Mouse (Mus musculus) kidney, embryonic 15.5 days (tissue): Measurements from ENCODE around the gene AU040320. TPM values are rescaled to one million over a fixed set of nuclear protein-coding genes. Genes with fewer than 3 reads are reported as not detected.

Experiments
- ATAC-seq: fragments of 200-750 bp; cut with Nextera tagmentation; replicated peaks from 2 replicates; pipeline ENCODE4 v1.8.0; 2017; ENCODE audit warnings: moderate TSS enrichment; ENCODE audit not compliant: low FRiP score
- H3K27ac ChIP-seq: fragments of 300-500 bp; sonication (generic); 2 replicates; pipeline ENCODE4 v1.5.1; 2015; ENCODE audit warnings: mild to moderate bottlenecking, inconsistent platforms
- H3K27me3 ChIP-seq: fragments of 300-500 bp; sonication (generic); 2 replicates; pipeline ENCODE4 v1.6.1; 2015; ENCODE audit warnings: inconsistent platforms
- H3K36me3 ChIP-seq: fragments of 300-500 bp; sonication (generic); 2 replicates; pipeline ENCODE4 v1.6.1; 2015; ENCODE audit warnings: inconsistent platforms
- H3K4me1 ChIP-seq: fragments of 300-500 bp; sonication (generic); 2 replicates; pipeline ENCODE4 v1.6.1; 2015; ENCODE audit warnings: inconsistent platforms
- H3K4me2 ChIP-seq: fragments of 300-500 bp; sonication (generic); 2 replicates; pipeline ENCODE4 v1.6.1; 2015; ENCODE audit warnings: moderate library complexity, mild to moderate bottlenecking, inconsistent platforms
- H3K4me3 ChIP-seq: fragments of 300-500 bp; sonication (generic); replicated peaks from 2 replicates; pipeline ENCODE4 v1.5.1; 2015; ENCODE audit warnings: mild to moderate bottlenecking, inconsistent platforms
- H3K9ac ChIP-seq: fragments of 300-500 bp; sonication (generic); 2 replicates; pipeline ENCODE4 v1.6.1; 2015; ENCODE audit warnings: mild to moderate bottlenecking, inconsistent platforms
- H3K9me3 ChIP-seq: fragments of 300-500 bp; sonication (generic); replicated peaks from 2 replicates; pipeline ENCODE4 v1.6.1; 2016; ENCODE audit warnings: inconsistent platforms
- WGBS: fragments of 180-500 bp; shearing (Covaris S2); methylation state at CpG from one replicate; pipeline ENCODE4 v1.1.7; 2015; ENCODE audit warnings: mixed read lengths; 5-methylcytosine and 5-hydroxymethylcytosine counted together
- polyA plus RNA-seq: library from polyadenylated mRNA; unstranded; fragments of >200 nt; fragmentation: Nextera tagmentation; extraction: Ambion mirVana; gene quantifications from 2 replicates; pipeline ENCODE4 v1.2.1, GENCODE M21; 2015

The AU040320 gene
- polyA plus RNA-seq, 1 experiment from 2014 or later, result 24.5 TPM

DNA sequence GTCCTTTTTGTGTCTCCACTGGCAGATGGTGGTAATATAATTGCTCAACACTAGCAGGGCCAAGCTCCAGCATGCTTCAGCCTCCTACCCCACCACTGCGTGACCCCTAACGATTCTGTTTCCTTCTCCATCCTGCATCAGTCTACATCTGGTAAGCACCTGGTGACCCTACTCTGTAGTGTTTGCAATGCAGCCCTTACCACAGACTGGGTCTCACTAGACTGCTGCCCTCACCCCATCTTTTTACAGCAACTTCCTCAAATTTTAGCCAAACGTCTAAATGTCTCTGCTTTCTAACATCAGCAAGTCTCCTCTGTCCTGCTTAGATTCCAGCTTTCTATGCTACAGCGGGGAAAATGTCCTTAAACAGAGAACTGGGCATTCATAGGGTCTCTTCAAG lies 17.5 kb downstream of the AU040320 start:
- ATAC-seq, result no peak
- H3K9ac ChIP-seq, result no peak overlapping the region
- no peaks in the 10 kb centered on the region for H3K4me1 ChIP-seq
- H3K36me3 ChIP-seq, result peaks cover 15% of the 10 kb centered on the region
- no peak overlapping the region for H3K4me2 ChIP-seq
- H3K9me3 ChIP-seq, result no peaks in the 10 kb centered on the region
- WGBS, result 90% methylated on average over 4 of the region's 4 CpGs
- H3K27me3 ChIP-seq, result no peaks in the 10 kb centered on the region
- H3K4me3 ChIP-seq, result no peak overlapping the region
- no peak overlapping the region for H3K27ac ChIP-seq

DNA sequence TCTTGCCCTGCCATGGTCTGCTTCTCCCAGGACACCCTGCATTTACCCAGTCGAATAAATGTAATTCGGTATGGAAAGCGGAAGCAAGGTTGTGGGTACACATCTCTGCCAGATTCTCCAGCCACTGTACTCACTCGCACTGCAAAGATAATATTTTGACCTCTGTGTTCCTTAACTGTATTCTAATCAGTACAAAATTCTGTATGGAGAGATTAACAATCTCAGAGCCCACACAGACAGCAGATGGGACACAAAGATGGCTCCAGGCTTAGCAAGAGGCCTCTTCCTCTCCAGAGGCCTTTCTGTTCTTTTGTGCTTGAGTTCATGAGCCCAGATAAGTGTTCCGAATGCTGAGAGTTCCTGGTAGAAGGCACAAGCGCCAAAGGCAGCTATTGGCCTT lies 20.5 kb downstream of the AU040320 start:
- no peaks in the 10 kb centered on the region for H3K9me3 ChIP-seq
- peaks cover 11% of the 10 kb centered on the region for H3K36me3 ChIP-seq
- WGBS, result 92% methylated on average over 6 of the region's 6 CpGs
- H3K27ac ChIP-seq, result no peak overlapping the region
- no peak overlapping the region for H3K4me3 ChIP-seq
- H3K4me1 ChIP-seq, result 0 out of 2 replicates have a peak, but pooled peaks cover 2% of the 10 kb centered on the region
- ATAC-seq, result no peak
- H3K9ac ChIP-seq, result no peak overlapping the region
- no peaks in the 10 kb centered on the region for H3K27me3 ChIP-seq
- H3K4me2 ChIP-seq, result no peak overlapping the region

DNA sequence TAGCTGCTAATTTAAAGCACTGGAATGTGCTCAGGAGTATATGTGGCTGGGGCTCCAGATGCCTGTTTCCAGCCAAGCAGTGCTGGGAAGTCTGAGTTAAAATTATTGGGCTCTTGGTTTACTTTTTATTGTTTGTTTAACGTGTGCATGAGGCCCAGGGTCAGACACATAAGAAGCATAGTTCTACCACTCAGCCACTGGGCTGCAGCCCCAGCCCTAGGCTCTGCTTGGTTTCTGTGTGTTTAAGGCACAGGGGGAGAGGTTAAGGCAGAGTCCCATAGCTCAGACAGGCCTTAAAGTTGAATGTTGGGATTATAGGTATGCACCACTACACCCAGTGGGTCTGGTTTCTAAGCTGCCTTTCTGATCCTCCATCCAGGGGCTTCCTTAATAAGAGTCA lies 21.8 kb downstream of the AU040320 start:
- WGBS, result 68% methylated on average over 1 of the region's 1 CpGs
- Histone ChIP-seq H3K27ac (no peak overlapping the region), H3K9me3 (no peaks in the 10 kb centered on the region), H3K4me1 (peaks cover 6% of the 10 kb centered on the region; the same call in 1 of the 2 replicates), H3K27me3 (no peaks in the 10 kb centered on the region), H3K4me2 (no peak overlapping the region), H3K4me3 (no peak overlapping the region), H3K9ac (no peak overlapping the region), H3K36me3 (peaks cover 7% of the 10 kb centered on the region; the same call in 1 of the 2 replicates)
- no peak for ATAC-seq

DNA sequence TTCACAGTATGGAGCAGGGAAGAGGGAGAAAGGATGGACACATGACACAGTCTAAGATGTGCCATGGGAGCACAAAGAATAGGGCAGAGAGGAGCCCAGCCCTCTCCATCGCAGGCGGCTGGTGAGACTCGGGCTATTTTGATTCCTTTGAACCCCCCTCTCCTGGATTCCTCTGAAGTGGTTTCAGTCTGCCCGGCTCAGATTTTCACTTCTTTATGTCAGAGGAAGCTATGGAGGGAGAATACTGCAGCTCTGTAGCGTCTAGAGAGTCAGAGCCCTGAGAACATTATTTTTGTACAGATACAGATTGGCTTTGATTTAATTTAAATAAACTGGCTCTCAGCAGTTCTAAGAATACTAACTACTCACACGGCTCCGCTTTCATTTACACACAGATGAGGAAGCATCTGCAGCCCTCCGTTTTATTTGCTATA lies 25.8 kb downstream of the AU040320 start:
- H3K4me1 ChIP-seq, result peaks cover 10% of the 10 kb centered on the region; the same call in 1 of the 2 replicates
- H3K27me3 ChIP-seq, result no peaks in the 10 kb centered on the region
- no peaks in the 10 kb centered on the region for H3K36me3 ChIP-seq
- no peak overlapping the region for H3K9ac ChIP-seq
- ATAC-seq, result no peak
- H3K27ac ChIP-seq, result no peak overlapping the region
- H3K4me2 ChIP-seq, result no peak overlapping the region
- H3K9me3 ChIP-seq, result no peaks in the 10 kb centered on the region
- H3K4me3 ChIP-seq, result no peak overlapping the region
- WGBS, result 38% methylated on average over 8 of the region's 8 CpGs

DNA sequence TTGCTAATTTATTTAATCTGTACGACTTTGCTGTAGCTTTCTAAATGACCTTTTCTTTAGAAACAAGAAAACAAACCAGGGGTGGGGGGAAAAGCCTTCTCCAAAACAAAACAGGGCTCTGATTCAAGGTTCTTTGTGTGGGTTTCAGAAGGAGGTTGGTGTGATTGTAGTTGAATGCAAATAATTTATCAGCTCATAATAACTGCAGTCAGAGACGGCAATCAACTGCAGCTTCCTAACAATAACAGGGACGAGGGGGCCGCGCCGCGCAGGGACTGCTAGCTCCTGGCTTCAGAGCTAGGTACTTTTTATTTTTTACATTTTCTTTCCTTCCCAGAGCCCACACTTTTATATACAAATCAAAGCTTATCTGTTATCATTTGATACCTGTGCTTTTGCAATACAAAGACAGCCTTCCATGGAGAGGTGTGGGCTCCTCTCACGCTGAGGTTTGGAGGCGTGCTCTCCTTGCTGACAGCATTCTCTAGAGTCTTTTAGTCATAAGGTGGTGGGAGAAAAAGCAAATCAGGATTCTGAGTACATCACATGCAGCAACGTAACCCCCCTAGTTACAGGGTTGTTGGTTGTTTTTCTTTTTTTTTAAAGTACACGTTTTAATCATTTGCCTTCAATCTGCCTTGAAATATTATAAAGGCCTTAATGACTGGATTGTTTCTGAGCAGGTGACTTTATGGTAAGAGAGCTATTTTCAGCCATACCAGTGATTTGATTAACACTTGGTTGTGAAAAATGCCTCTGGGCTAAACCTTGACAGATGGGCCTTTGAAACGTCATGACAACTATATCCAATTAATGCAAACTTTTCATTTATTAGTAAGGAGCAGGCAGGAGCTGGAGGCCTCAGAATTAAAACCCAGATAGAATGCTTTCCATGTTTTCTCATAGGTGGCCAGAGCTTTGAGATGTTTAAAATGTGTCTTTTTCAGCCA lies 26.8 kb downstream of the AU040320 start:
- no peak for ATAC-seq
- Histone ChIP-seq H3K36me3 (no peaks in the 10 kb centered on the region), H3K27ac (no peak overlapping the region), H3K4me3 (no peak overlapping the region), H3K9ac (no peak overlapping the region), H3K4me1 (peaks cover 10% of the 10 kb centered on the region; the same call in 1 of the 2 replicates), H3K9me3 (no peaks in the 10 kb centered on the region), H3K4me2 (no peak overlapping the region), H3K27me3 (no peaks in the 10 kb centered on the region)
- WGBS, result 60% methylated on average over 12 of the region's 12 CpGs

DNA sequence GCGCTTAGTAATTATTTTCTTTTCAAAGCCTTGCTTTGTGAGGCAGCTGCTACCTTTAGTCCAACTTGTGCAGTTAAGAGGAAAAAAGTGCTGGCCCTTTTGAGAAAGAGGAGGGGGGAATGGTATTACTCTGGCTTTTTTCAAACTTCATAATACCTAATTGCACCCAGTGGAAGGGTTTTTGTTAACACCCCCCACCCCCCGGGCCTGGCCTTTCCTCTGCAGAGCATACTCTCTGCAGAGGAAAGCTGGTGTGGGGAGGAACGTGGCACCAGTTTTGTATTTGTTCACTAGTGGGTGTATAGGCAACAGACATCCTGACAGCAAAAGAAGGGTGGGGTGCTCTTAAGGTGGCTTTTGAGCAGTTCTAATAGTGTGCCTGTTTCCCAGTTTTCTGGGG lies 28.5 kb downstream of the AU040320 start:
- H3K9me3 ChIP-seq, result no peaks in the 10 kb centered on the region
- peaks cover 10% of the 10 kb centered on the region; the same call in 1 of the 2 replicates for H3K4me1 ChIP-seq
- no peak overlapping the region for H3K4me2 ChIP-seq
- ATAC-seq, result no peak
- no peak overlapping the region for H3K9ac ChIP-seq
- H3K36me3 ChIP-seq, result no peaks in the 10 kb centered on the region
- 75% methylated on average over 3 of the region's 3 CpGs for WGBS
- H3K27me3 ChIP-seq, result no peaks in the 10 kb centered on the region
- no peak overlapping the region for H3K27ac ChIP-seq
- H3K4me3 ChIP-seq, result no peak overlapping the region

DNA sequence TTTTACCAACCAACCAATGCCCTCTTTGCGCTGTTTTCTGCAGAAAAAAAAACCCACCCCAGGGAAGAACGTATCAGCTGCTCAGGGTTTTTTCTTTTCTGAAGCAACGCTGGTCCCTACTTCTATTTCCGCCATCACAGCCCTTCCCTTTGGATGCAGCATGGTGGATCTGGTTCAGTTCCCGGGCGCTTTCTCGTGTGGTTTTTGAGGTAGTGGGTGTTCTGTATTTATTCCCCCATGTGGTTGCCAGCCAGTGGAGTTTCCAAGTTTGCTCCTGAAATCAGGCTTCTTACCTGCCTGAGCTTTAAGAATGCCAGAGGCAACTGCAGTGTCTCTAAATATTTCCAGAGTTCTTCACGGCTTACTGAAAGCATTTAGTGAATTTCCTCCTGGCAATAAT lies 29.2 kb downstream of the AU040320 start:
- Histone ChIP-seq H3K9ac (no peak overlapping the region), H3K27me3 (no peaks in the 10 kb centered on the region), H3K36me3 (no peaks in the 10 kb centered on the region), H3K9me3 (no peaks in the 10 kb centered on the region), H3K4me2 (no peak overlapping the region), H3K4me1 (peaks cover 10% of the 10 kb centered on the region; the same call in 1 of the 2 replicates), H3K4me3 (no peak overlapping the region), H3K27ac (no peak overlapping the region)
- ATAC-seq, result no peak
- 88% methylated on average over 8 of the region's 8 CpGs for WGBS

DNA sequence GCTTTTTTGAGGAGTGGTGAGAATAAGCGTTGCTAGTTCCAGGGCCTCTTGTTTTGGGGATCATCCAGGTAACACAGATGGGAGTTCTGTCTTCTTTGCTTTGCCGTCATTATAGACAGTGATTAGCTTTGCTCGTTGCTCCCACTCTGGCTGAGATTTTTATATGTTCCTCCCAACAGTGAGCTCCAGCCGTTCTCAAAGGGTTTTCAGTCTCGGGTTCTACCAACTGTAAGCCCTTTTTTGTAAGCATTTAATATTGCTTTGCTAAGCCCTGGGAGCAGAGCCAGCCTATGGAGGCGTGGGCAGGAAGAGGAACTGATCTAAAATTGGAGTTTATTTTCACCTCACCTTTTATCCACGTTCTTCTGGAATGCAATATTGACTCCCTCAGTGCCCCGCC lies 29.7 kb downstream of the AU040320 start:
- no peaks in the 10 kb centered on the region for H3K27me3 ChIP-seq
- peaks cover 10% of the 10 kb centered on the region; the same call in 1 of the 2 replicates for H3K4me1 ChIP-seq
- no peak overlapping the region for H3K4me2 ChIP-seq
- no peak overlapping the region for H3K9ac ChIP-seq
- ATAC-seq, result no peak
- H3K27ac ChIP-seq, result no peak overlapping the region
- H3K9me3 ChIP-seq, result no peaks in the 10 kb centered on the region
- peaks cover 4% of the 10 kb centered on the region; the same call in 1 of the 2 replicates for H3K36me3 ChIP-seq
- WGBS, result 75% methylated on average over 8 of the region's 8 CpGs
- H3K4me3 ChIP-seq, result no peak overlapping the region

DNA sequence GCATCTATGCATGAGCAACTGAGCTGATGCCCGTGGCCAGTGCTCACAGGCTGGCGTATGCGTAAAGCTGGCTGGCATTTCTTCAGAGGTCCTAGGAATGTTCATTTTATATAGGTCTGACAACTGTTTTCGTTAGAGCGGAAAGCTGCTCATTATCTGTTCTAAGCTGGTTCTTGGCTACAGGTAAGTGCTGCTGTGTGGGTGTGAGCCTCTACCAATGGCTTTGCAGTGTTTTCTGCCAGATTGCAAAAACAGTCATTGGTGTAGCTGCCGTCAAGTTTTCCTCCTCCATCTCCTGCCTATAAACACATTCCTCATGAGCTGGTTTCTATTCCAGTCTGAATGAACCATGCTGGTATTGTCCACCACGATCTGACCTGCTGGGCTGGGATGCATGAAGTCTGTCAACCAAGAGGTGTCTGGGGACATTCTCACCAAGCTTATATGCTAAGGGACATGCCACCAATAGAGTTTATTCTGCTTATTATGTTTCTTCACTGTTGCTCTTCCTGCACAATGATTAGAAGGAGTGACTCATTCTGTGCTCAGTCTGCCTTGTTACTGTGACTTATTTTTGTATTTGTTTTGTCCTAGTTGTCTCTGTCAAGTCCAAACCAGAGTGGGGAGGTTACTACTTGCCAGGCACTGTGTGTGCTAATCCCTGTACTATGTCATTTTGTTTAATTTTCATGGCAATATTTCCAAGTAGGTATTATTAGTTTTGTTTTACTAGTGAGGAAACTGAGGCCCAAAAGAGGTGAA lies 39.2 kb downstream of the AU040320 start:
- H3K4me2 ChIP-seq, result no peak overlapping the region
- 90% methylated on average over 7 of the region's 7 CpGs for WGBS
- no peaks in the 10 kb centered on the region for H3K4me1 ChIP-seq
- peaks cover 48% of the 10 kb centered on the region for H3K36me3 ChIP-seq
- no peak overlapping the region for H3K27ac ChIP-seq
- no peak overlapping the region for H3K9ac ChIP-seq
- H3K4me3 ChIP-seq, result no peak overlapping the region
- no peaks in the 10 kb centered on the region for H3K27me3 ChIP-seq
- no peak for ATAC-seq
- H3K9me3 ChIP-seq, result 0 out of 2 replicates have a peak, but pooled peaks cover 3% of the 10 kb centered on the region

DNA sequence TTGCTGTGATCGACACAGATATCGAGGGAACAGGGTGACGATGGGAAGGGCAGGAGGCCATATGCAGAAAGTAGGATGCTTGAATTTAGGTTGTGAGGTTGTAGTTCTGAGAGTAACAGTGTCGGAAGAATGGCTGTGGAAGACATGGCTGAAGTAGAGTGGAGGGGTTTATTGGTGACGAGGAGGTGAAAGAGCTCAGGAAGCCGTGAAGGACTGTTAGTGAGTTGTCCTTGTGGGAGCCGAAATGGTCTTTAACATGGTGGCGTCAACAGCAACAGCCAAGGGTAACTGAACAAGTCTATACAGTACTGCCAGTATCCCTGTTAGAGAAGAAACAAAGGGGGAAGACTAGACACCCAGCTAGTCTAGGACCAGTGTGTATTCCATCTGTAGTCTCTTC lies 48.8 kb downstream of the AU040320 start:
- WGBS, result 89% methylated on average over 8 of the region's 8 CpGs
- no peaks in the 10 kb centered on the region for H3K27me3 ChIP-seq
- no peak overlapping the region for H3K9ac ChIP-seq

DNA sequence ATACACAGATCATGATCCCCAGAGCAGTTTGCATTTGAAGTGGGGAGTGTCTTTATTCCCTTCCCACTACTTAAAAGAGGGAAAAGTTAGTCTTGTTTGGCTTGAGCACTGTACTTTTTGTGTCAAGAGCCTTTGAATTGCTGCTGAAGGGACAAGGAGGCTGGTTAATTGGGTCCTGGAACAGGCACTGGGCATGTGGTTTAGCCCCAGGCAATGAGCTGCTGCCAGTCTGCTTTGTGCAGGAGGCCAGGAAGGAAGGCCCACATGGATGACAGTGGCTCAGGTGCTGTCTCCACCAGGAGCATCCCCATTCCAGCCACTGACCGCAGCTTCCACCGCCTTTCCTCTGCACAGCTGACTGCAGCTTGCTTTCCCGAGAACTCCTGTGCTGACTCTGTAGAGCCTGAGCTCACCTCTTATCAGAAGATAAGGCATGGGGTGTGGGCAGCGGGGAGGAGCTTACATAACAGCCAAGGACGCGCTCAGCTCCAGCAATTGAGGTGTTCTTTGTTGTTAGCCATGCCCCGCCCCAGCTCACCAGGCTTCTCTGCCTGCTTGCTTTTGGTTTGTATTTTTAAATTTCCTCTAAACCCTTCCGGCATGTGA lies 50.0 kb downstream of the AU040320 start:
- Histone ChIP-seq H3K4me2 (no peak overlapping the region), H3K9me3 (no peaks in the 10 kb centered on the region), H3K27me3 (no peaks in the 10 kb centered on the region), H3K36me3 (no peaks in the 10 kb centered on the region), H3K9ac (no peak overlapping the region), H3K27ac (no peak overlapping the region), H3K4me3 (no peak overlapping the region), H3K4me1 (no peaks in the 10 kb centered on the region)
- ATAC-seq, result no peak
- WGBS, result 46% methylated on average over 8 of the region's 8 CpGs

More for the DNA sequence above, 48.8 kb downstream of the AU040320 start:
- no peaks in the 10 kb centered on the region for H3K36me3 ChIP-seq
- no peak overlapping the region for H3K4me2 ChIP-seq
- no peak overlapping the region for H3K27ac ChIP-seq
- H3K9me3 ChIP-seq, result no peaks in the 10 kb centered on the region
- ATAC-seq, result no peak
- H3K4me3 ChIP-seq, result no peak overlapping the region
- no peaks in the 10 kb centered on the region for H3K4me1 ChIP-seq

DNA sequence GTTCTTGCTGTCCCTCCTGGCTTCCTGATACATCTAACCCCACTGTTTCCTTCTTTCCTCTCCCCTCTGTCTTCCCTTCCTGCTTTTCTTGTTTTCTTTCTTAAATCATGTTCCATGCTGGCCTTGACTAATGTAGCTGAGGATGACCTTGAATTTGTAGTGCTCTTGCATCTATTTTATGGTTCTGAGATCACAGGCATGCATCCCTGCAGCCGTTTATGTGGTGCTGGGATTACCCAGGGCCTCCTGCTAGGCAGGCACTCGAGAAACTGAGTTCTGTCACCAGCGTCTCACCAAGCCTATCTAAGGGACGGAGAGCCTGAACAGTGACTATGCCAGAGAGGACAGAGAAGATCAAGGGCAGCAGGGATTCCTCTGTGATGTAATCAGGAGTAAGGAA lies 52.4 kb downstream of the AU040320 start:
- no peak overlapping the region for H3K4me2 ChIP-seq
- no peak overlapping the region for H3K27ac ChIP-seq
- H3K36me3 ChIP-seq, result 0 out of 2 replicates have a peak, but pooled peaks cover 9% of the 10 kb centered on the region
- no peak overlapping the region for H3K9ac ChIP-seq
- H3K9me3 ChIP-seq, result no peaks in the 10 kb centered on the region
- H3K27me3 ChIP-seq, result no peaks in the 10 kb centered on the region
- ATAC-seq, result no peak
- H3K4me1 ChIP-seq, result no peaks in the 10 kb centered on the region
- WGBS, result 59% methylated on average over 4 of the region's 4 CpGs
- H3K4me3 ChIP-seq, result no peak overlapping the region
